Mouse (Mus musculus) left cerebral cortex, adult 8-10 months (tissue): Measurements from ENCODE around the gene Parp8. TPM values are rescaled to one million over a fixed set of nuclear protein-coding genes. Genes with fewer than 3 reads are reported as not detected.
A peak's percentile ranks its signal among the peaks of the same experiment; 100 is the strongest.

Experiments used
- DNase-seq, 2 experiments: peaks; one replicate each; pipeline ENCODE4 v3.0.0; 2022; ENCODE audit warnings: low spot score in 2 of 2
- total RNA-seq, 4 experiments: library from RNA; stranded (reverse); gene quantifications; 2 replicates each; pipeline ENCODE4 v1.2.4; 2022

The Parp8 gene
- total RNA-seq, 4 experiments from 2014 or later: 16.7 to 21.8 (median 20.6) TPM

GRCm38 (mm10) chr13:117020631-117021030, 4.7 kb downstream of the Parp8 start:
- no peak for DNase-seq

- DNase-seq: no peak
Measured at GRCm38 (mm10) chr13:117018676-117019075, 6.7 kb downstream of the Parp8 start.

- no peak for DNase-seq
Measured at GRCm38 (mm10) chr13:117013516-117013915, 11.8 kb downstream of the Parp8 start.

GRCm38 (mm10) chr13:117012031-117012430, 13.3 kb downstream of the Parp8 start:
- DNase-seq: no peak

GRCm38 (mm10) chr13:117010143-117010542, 15.2 kb downstream of the Parp8 start:
- DNase-seq: peak in 1 of 2 experiments; percentile 14

GRCm38 (mm10) chr13:117008021-117009015, 17.0 kb downstream of the Parp8 start:
- DNase-seq: no peak

GRCm38 (mm10) chr13:117007566-117007965, 17.8 kb downstream of the Parp8 start:
- DNase-seq: no peak

- no peak for DNase-seq
Measured at GRCm38 (mm10) chr13:117006638-117007037, 18.7 kb downstream of the Parp8 start.

- no peak for DNase-seq
Measured at GRCm38 (mm10) chr13:117000493-117000892, 24.8 kb downstream of the Parp8 start.

- no peak for DNase-seq
Measured at GRCm38 (mm10) chr13:116991560-116991959, 33.8 kb downstream of the Parp8 start.

GRCm38 (mm10) chr13:116990327-116990726, 35.0 kb downstream of the Parp8 start:
- no peak for DNase-seq

GRCm38 (mm10) chr13:116988706-116989105, 36.6 kb downstream of the Parp8 start:
- DNase-seq: no peak

GRCm38 (mm10) chr13:116988208-116988607, 37.1 kb downstream of the Parp8 start:
- no peak for DNase-seq

- DNase-seq: no peak
Measured at GRCm38 (mm10) chr13:116987284-116987683, 38.1 kb downstream of the Parp8 start.

GRCm38 (mm10) chr13:116986658-116987057, 38.7 kb downstream of the Parp8 start:
- no peak for DNase-seq

GRCm38 (mm10) chr13:116974081-116974860, 51.1 kb downstream of the Parp8 start:
- DNase-seq: no peak

GRCm38 (mm10) chr13:116973491-116973890, 51.8 kb downstream of the Parp8 start:
- DNase-seq: no peak

GRCm38 (mm10) chr13:116972036-116972611, 53.2 kb downstream of the Parp8 start:
- no peak for DNase-seq

GRCm38 (mm10) chr13:116970706-116971428, 54.5 kb downstream of the Parp8 start:
- DNase-seq: no peak

GRCm38 (mm10) chr13:116969650-116970049, 55.7 kb downstream of the Parp8 start:
- no peak for DNase-seq

GRCm38 (mm10) chr13:116968906-116969305, 56.4 kb downstream of the Parp8 start:
- no peak for DNase-seq
